Mouse (Mus musculus): ENCODE measurements around the gene Gramd1b.

DNA sequence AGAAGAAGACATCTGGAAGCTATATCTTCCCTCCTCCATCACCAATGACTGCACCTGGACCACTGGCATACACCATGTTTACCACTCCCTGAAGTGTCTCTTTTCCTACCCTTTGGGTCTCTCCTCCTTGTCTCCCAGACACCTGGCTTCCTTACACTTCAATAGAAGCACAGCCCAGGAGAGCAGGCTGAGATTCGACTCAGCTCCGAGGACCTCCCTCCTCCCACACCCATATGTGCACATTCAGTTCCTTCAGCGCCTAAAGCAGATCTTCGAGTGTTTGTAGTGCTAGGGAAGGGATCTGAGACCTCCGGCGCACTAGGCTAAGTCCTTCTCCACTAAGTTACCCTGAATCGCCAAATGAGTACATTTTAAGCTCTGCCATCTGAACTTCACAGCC is 127.4 kb downstream of the Gramd1b start:
- no peak for TF ChIP-seq CTCF (IDR thresholded peaks at IDR 0.05; ENCODE audit: borderline replicate concordance, extremely low read depth, insufficient read depth, insufficient read length)
- no peak for TF ChIP-seq POLR2A (IDR thresholded peaks at IDR 0.05; ENCODE audit: borderline replicate concordance, extremely low read depth, insufficient read depth, insufficient read length, poor library complexity, severe bottlenecking)

All from brain, embryonic 14.5 days (tissue).